Mouse (Mus musculus): ENCODE results near the gene Pla2g10.

GRCm38 (mm10) chr16:13764519-13764918 lies 33.7 kb upstream of the Pla2g10 start:
- TF ChIP-seq POLR2A (IDR thresholded peaks at IDR 0.05; ENCODE audit: low read depth, low read length) (no peak), CTCF (conservative IDR thresholded peaks at IDR 0.05; ENCODE audit: insufficient read depth, insufficient read length, low read depth, low read length) (no peak)
